ENCODE assay signal across 23 mouse cellular contexts in genomic region chr19:40840303-40840702, GRCm38 (mm10). TPM values are rescaled to one million over a fixed set of nuclear protein-coding genes. Genes with fewer than 3 reads are reported as not detected.
DNase-seq lines count a peak whose midpoint lies in the region; ATAC-seq and TF ChIP-seq lines count a peak whose summit lies in the region.
"Had no signal": no experiment of that assay in that cellular context is flagged by ENCODE, and none has a peak within 500 bp of the region (broad histone marks: within the 10 kb centered on the region; RNA-seq: fewer than 3 reads in every experiment).

No protein-coding gene starts in this region.

- H3K4me2 ChIP-seq in heart, embryonic 13.5 days, result no peak overlapping the region
- no peak overlapping the region for H3K4me2 ChIP-seq in lung, postnatal 0 days (replicated peaks; ENCODE audit: low read depth, low read length)
- H3K4me2 ChIP-seq: intestine, embryonic 15.5 days; limb, embryonic 15.5 days; midbrain, embryonic 11.5 days; stomach, embryonic 15.5 days had no signal

- no peak for TF ChIP-seq CTCF in lung, postnatal 0 days (IDR thresholded peaks at IDR 0.05)

- H3K27me3 ChIP-seq in heart, embryonic 13.5 days (replicated peaks), result no peaks in the 10 kb centered on the region
- no peaks in the 10 kb centered on the region for H3K27me3 ChIP-seq in lung, postnatal 0 days (replicated peaks; ENCODE audit: insufficient read depth, low read length)
- H3K27me3 ChIP-seq: CH12.LX; intestine, embryonic 15.5 days; limb, embryonic 15.5 days; stomach, embryonic 15.5 days had no signal

- no peak for DNase-seq in heart, postnatal 10 days
- DNase-seq in kidney, postnatal 14 days, result peak; percentile 16
- DNase-seq in kidney, adult 18-20 months, result no peak
- DNase-seq in lung, postnatal 0 days (ENCODE audit: low spot score), result no peak
- DNase-seq in lung, postnatal 4 days, result no peak
- no peak for DNase-seq in frontal cortex, postnatal 25 days (ENCODE audit: low spot score in 2 of 2)
- DNase-seq: adrenal gland, adult 2 months; adrenal gland, postnatal 36 days; cerebellum, adult 18-20 months; cerebellum, postnatal 10 days; left cerebral cortex, postnatal 4 days; right cerebral cortex, postnatal 25 days had no signal

- 0 out of 2 replicates have a peak overlapping the region, but pooled peaks have one; percentile 36 for H3K27ac ChIP-seq in heart, embryonic 13.5 days (replicated peaks)
- no peak overlapping the region for H3K27ac ChIP-seq in lung, postnatal 0 days (ENCODE audit: low read length)
- H3K27ac ChIP-seq: intestine, embryonic 15.5 days; limb, embryonic 15.5 days; stomach, embryonic 15.5 days had no signal

- 0 out of 2 replicates have a peak, but pooled peaks cover 3% of the 10 kb centered on the region for H3K4me1 ChIP-seq in heart, embryonic 13.5 days
- peaks cover 5% of the 10 kb centered on the region; the same call in 1 of the 2 replicates for H3K4me1 ChIP-seq in lung, postnatal 0 days (ENCODE audit: insufficient read depth, low read depth, low read length)
- H3K4me1 ChIP-seq: intestine, embryonic 15.5 days; limb, embryonic 15.5 days; stomach, embryonic 15.5 days had no signal

- 59% methylated on average over 6 of the region's 6 CpGs for WGBS in heart, embryonic 13.5 days
- WGBS in lung, postnatal 0 days, result 48% methylated on average over 6 of the region's 6 CpGs

- TF ChIP-seq EP300 in lung, postnatal 0 days (IDR thresholded peaks at IDR 0.05), result 0 out of 2 replicates have a peak, but pooled peaks have one; percentile 31

- H3K4me3 ChIP-seq in heart, embryonic 13.5 days, result no peak overlapping the region
- H3K4me3 ChIP-seq in lung, postnatal 0 days (ENCODE audit: low read depth, low read length), result no peak overlapping the region
- H3K4me3 ChIP-seq: erythroblast, embryonic 14.5 days; intestine, embryonic 15.5 days; limb, embryonic 15.5 days; stomach, embryonic 15.5 days had no signal

- H3K36me3 ChIP-seq in heart, embryonic 13.5 days, result peaks cover 76% of the 10 kb centered on the region
- H3K36me3 ChIP-seq in lung, postnatal 0 days (ENCODE audit: insufficient read depth, low read length), result peaks cover 31% of the 10 kb centered on the region

- no peak overlapping the region for H3K9ac ChIP-seq in heart, embryonic 13.5 days
- H3K9ac ChIP-seq in lung, postnatal 0 days (replicated peaks; ENCODE audit: low read depth), result no peak overlapping the region
- H3K9ac ChIP-seq: intestine, embryonic 15.5 days; limb, embryonic 15.5 days; stomach, embryonic 15.5 days had no signal

- no peak for ATAC-seq in heart, embryonic 13.5 days (ENCODE audit: extremely low read depth, insufficient number of reproducible peaks, low FRiP score, low TSS enrichment)
- ATAC-seq in lung, postnatal 0 days, result no peak
- ATAC-seq: activated CD4-positive, CD25-positive, alpha-beta regulatory T cell, adult 4 months; forebrain, embryonic 16.5 days; hindbrain, embryonic 16.5 days; intestine, embryonic 15.5 days; midbrain, embryonic 16.5 days had no signal

- H3K9me3 ChIP-seq in heart, embryonic 13.5 days, result no peaks in the 10 kb centered on the region
- H3K9me3 ChIP-seq in lung, postnatal 0 days (ENCODE audit: low read length), result no peaks in the 10 kb centered on the region
- H3K9me3 ChIP-seq: intestine, embryonic 15.5 days; limb, embryonic 15.5 days; stomach, embryonic 15.5 days had no signal

- intact Hi-C loops in heart, postnatal 10 days (cut with DNase I), result loop anchor here (10.0 kb wide), 1 partner anchor 256 kb away; the partner anchor contains the start of gene Aldh18a1

RNA-seq across cellular contexts. Expression of gene Ccnj, which starts 9.2 kb away (rescaled TPM):
- polyA plus RNA-seq in heart, embryonic 13.5 days (2015; fragmentation: Nextera tagmentation; extraction: Ambion mirVana), result 7.9 and 10.0 TPM in 2 replicates
- total RNA-seq in heart, postnatal 10 days (2021), result 1 to 10 TPM; 7.8 to 8.7 TPM
- 12.7 and 14.8 TPM in 2 replicates for polyA plus RNA-seq in lung, postnatal 0 days (2015; fragmentation: Nextera tagmentation; extraction: Ambion mirVana)

RNA-seq across cellular contexts. Expression of gene Zfp518a, which starts 54.2 kb away (rescaled TPM):
- 6.1 and 6.3 TPM in 2 replicates for polyA plus RNA-seq in heart, embryonic 13.5 days (2015; fragmentation: Nextera tagmentation; extraction: Ambion mirVana)
- 10 to 100 TPM in 1 of 2 experiments, 1 to 10 TPM in 1; 8.5 to 10.9 TPM for total RNA-seq in heart, postnatal 10 days (2021)
- 5.9 and 6.7 TPM in 2 replicates for polyA plus RNA-seq in lung, postnatal 0 days (2015; fragmentation: Nextera tagmentation; extraction: Ambion mirVana)
- polyA plus RNA-seq: erythroblast, embryonic 14.5 days had no signal
